Mouse (Mus musculus): Measurements from ENCODE around the gene Styxl1.

The Styxl1 gene

DNA sequence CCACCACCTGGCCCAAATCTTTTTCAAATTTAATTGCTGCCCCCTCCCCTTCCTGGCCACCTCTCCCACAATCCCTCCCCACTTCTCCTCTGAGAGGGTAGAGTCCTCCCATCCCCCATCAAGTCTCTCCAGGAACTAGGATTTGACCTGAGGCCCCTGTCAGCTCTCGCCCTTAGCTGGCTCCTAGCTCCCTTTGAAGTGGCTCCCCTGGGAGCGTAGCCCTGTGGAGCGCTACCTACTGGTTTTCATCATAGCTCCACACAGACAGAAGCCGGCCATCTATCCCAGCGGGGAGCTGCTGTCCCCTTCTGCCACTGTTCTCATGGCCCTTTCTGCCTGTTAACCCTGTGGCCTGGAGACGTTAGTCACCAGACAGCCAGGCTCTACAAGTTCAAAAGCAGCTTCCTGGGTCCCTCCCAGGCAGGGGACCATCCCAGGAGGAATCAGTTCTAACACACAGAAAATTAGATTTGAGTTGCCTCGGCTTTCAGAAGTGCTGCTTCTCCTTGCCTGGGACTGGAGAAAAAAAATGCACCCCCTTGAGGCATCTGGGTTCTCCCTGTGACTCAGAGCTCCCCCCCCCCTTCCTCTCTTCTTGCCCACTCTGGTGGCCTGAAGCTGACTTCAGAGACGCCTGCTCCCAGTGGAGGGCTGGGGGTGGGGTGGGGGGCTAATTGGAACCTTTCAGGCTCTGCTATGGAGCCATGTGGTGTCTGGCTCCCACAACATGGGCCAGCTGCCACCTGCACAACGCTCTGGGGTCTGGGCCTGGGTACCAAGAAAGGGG is 53.5 kb downstream of the Styxl1 start:
- CTCF ChIA-PET: interaction anchor here (0.5 to 2.8 kb wide), 21 partner anchors 9 to 690 kb away, joined by 3 to 11 read pairs (median 3); partner anchors contain the start of gene Srrm3 (in 1 of the 4)

GRCm38 (mm10) chr5:135723165-135723751 is 54.9 kb downstream of the Styxl1 start:
- ChIA-PET POLR2A (interaction anchor here in 3 of 4 experiments (0.8 to 5.2 kb wide), 15 partner anchors 8 to 1313 kb away, joined by 3 to 43 read pairs (median 5); partner anchors contain the start of genes Mdh2 (in 2 of the 3), Styxl1 (in 2 of the 3) and Tmem120a (in 1 of the 3)), CTCF (interaction anchor here in 3 of 4 experiments (0.8 to 2.8 kb wide), 5 partner anchors 14 to 132 kb away, joined by 3 to 11 read pairs (median 3); no protein-coding TSS in a partner anchor)

More for the DNA sequence above, 53.5 kb downstream of the Styxl1 start:
- POLR2A ChIA-PET: interaction anchor here (0.5 to 5.2 kb wide), 30 partner anchors 9 to 1071 kb away, joined by 3 to 43 read pairs (median 6); partner anchors contain the start of genes Tmem120a (in 3 of the 4), Mdh2 (in 1 of the 4) and Styxl1 (in 1 of the 4)

DNA sequence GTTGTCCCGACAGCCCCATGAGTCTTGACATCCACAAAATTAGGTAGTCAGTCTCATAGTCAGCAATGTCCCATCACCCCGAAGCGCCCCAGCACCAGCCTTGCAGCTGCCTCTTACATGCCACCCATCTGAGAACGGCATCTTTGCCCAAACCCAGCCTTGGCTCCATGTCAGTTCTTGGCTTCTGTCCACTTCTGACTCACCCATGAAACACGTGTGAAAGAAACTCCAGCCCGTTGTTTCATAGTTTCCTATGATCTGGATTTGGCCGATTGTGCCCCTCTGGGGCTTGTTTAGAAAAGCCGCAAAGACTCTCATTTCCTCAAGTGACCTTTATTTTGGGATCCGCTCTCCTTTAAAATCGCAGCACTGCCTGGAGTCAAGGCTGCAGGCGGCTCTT is 56.1 kb downstream of the Styxl1 start:
- ChIA-PET POLR2A (interaction anchor here in 3 of 4 experiments (0.6 to 5.2 kb wide), 4 partner anchors 9 to 78 kb away, joined by 3 to 43 read pairs (median 4); partner anchors contain the start of genes Mdh2 (in 1 of the 3) and Styxl1 (in 1 of the 3)), CTCF (interaction anchor here in 1 of 4 experiments (0.6 kb wide), 1 partner anchor 464 kb away, joined by 3 read pairs; no protein-coding TSS in a partner anchor)

DNA sequence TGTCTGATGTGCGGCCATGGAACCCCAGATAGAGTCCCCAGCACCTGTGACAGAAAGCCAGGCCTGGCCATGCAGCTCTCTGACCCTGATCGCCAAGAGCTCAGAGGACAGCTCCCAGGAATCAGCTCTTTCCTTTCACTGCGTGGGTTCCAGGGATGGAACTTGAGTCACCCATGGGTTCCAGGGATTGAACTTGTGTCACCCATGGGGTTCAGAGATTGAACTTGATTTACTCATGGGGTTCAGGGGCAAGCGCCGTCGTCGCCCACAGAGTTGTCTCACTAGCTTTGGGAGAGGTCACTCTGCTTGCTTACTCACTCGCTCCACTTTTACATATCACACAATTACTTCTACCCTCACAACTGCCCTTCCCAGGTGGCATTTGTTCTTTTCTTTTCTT is 57.1 kb downstream of the Styxl1 start:
- CTCF ChIA-PET: interaction anchor here in 3 of 4 experiments (0.6 to 1.6 kb wide), 9 partner anchors 10 to 1138 kb away, joined by 3 to 6 read pairs (median 3); partner anchors contain the start of gene Tmem120a (in 1 of the 3)
- POLR2A ChIA-PET: interaction anchor here (0.5 to 1.7 kb wide), 15 partner anchors 9 to 1405 kb away, joined by 3 to 7 read pairs (median 4); partner anchors contain the start of genes Dtx2 (in 1 of the 4), Mdh2 (in 1 of the 4), Styxl1 (in 1 of the 4) and Tmem120a (in 1 of the 4)

- POLR2A ChIA-PET: interaction anchor here (0.6 to 1.7 kb wide), 12 partner anchors 8 to 1261 kb away, joined by 3 to 7 read pairs (median 4); partner anchors contain the start of genes Dtx2 (in 1 of the 4), Mdh2 (in 1 of the 4), Styxl1 (in 1 of the 4) and Tmem120a (in 1 of the 4)
- CTCF ChIA-PET: interaction anchor here in 3 of 4 experiments (0.6 to 1.6 kb wide), 7 partner anchors 13 to 426 kb away, joined by 3 to 6 read pairs (median 3); partner anchors contain the start of gene Tmem120a (in 1 of the 3)
These were observed 58.1 kb downstream of the Styxl1 start for GRCm38 (mm10) chr5:135720121-135720520.

DNA sequence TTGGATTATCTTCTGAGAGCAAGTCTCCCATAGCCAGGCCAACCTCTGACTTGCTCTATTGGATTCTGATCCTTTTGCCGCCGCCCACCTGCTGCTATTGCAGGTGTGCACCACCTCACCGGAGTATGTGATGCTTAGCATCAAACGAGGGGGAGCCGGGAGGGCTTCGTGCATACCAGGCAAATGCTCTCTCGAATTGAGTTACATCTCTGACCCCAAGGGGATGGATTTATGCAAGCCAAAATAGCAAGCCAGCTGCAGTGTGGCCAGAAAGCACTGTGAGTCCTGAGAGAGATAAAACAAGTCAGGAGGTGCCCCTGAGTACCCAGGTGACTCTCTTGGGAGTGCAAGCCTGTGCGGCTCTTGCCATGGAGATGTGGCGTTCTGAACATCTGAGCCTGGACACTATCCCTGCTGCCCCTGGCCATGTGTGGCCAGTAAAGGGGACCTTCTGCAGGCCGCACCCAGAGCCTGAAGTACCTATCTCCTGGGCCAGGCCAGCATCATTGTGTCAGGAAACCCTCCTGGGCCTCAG is 58.5 kb downstream of the Styxl1 start:
- POLR2A ChIA-PET: interaction anchor here in 1 of 4 experiments (1.4 kb wide), 1 partner anchor 25 kb away, joined by 3 read pairs; the partner anchor contains the start of gene Tmem120a
- CTCF ChIA-PET: interaction anchor here in 1 of 4 experiments (1.6 kb wide), 1 partner anchor 25 kb away, joined by 3 read pairs; the partner anchor contains the start of gene Tmem120a

DNA sequence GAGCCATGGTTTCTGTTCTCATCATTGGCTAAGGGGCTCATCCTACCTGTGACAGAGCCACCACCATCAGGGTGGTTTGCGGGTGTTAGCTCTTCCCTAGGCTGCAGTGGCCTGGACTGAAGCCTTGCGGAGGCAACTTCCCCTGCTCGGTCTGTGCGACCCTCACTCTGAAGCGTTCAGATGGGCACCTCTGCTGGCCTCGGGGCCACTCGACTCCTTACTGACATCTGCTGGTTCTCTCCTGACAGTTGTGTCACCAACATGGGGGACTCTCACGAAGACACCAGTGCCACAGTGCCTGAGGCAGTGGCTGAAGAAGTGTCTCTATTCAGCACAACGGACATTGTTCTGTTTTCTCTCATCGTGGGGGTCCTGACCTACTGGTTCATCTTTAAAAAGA is 62.6 kb downstream of the Styxl1 start:
- ChIA-PET POLR2A (interaction anchor here in 2 of 4 experiments (0.9 to 3.6 kb wide), 4 partner anchors 9 to 58 kb away, joined by 3 to 18 read pairs (median 4); no protein-coding TSS in a partner anchor), CTCF (interaction anchor here in 2 of 4 experiments (0.6 to 1.1 kb wide), 3 partner anchors 13 to 99 kb away, joined by 4 to 7 read pairs (median 6); no protein-coding TSS in a partner anchor)

DNA sequence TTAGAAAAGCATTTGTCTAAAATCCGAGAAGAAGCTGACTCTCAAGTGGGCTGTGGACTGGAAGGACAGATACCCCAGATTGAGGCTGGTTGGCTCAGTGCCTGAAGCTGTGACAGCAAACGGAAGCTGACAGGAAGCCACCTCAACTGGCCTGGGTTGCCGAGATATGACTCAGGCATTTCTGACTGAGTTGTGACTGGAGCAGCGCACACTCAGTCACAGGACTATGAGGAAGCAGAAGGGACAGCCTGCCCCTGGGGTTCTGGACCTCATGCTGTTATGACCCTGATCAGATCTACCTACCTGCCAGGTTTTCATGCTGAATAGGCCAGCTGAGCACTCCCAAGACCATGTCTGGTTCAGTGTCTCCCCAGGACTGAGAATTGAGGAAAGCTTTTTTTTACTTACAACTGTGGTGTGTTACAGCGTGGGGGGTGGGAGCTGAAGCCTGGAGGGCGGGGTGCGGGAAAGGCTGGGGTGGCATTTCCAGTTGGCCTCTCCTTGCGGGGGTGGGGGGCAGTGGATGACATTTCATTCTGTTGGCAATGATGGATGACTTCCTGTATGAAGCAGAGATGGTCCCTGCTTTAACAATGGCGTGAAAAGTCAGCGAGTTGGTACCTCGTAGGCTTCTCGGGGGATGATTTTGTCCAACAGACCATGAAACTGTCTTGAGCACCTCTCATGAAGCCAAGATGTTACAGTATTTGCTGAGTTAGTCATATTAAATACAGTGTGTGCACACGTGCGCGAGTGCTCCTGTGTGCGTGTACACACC is 64.6 kb downstream of the Styxl1 start:
- ChIA-PET CTCF (interaction anchor here in 1 of 4 experiments (1.0 kb wide), 1 partner anchor 37 kb away, joined by 5 read pairs; no protein-coding TSS in a partner anchor), POLR2A (interaction anchor here in 3 of 4 experiments (0.5 to 3.6 kb wide), 8 partner anchors 11 to 249 kb away, joined by 3 to 18 read pairs (median 5); no protein-coding TSS in a partner anchor)

DNA sequence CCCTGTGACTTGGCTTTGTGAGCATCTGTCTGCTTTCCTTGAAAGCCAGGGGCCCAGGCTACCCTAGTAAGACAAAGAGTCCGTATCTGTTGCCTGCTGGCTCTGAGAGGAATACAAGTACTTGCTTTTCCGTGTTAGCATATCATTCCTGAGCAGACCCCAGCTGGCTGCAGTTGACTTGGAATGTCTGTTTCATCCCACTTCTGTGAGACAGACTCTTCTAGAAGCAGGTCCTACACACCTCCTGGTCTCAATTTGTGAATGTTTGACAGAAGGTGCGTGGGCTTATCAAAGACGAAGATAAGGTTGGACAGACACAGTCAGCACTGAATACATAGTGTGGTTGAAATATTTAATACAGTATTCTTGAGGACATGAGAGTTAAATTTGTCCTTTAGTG is 65.4 kb downstream of the Styxl1 start:
- ChIA-PET CTCF (interaction anchor here in 1 of 4 experiments (0.5 kb wide), 1 partner anchor 311 kb away, joined by 5 read pairs; no protein-coding TSS in a partner anchor), POLR2A (interaction anchor here in 2 of 4 experiments (0.9 to 3.6 kb wide), 6 partner anchors 8 to 21 kb away, joined by 3 to 18 read pairs (median 4); no protein-coding TSS in a partner anchor)

DNA sequence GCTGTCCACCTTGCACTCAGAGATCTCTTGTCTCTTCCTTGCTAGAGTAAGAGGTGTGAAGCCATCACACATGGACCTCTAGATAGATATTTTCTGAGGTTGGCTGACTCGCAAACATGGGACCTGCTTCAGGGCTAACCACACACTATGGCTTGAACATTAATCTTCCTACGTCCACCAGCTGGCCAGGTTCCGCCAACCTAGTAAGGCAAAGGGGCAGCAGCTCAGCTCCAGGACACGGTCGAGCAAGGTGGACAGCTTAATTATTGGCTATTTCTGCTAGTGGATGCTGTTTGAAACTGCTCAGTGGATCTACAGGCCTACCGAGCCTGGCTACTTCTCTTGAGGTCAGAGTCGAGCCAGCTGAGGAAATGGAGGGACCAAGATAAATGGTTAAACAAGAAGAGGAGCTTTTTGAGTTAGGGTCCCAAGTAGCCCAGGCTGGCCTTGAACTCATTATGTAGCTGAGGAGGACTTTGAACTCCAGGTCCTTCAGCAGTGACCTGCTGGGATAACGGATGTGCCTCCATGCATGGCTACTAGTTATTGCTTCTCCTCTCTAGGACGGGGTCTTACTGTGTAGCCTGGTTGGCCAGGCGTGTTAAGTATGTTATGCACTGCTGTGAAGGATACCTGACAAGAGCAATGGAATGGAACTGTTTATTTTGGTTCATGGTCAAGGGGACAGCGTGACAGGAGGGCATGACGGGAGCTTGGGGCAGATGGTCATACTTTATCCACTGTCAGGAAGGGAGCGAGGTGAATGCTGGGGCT is 66.4 kb downstream of the Styxl1 start:
- CTCF ChIA-PET: interaction anchor here in 2 of 4 experiments (0.5 to 1.1 kb wide), 2 partner anchors 22 to 310 kb away, joined by 3 to 5 read pairs; no protein-coding TSS in a partner anchor
- POLR2A ChIA-PET: interaction anchor here in 3 of 4 experiments (0.5 to 2.2 kb wide), 6 partner anchors 9 to 216 kb away, joined by 3 to 6 read pairs (median 4); no protein-coding TSS in a partner anchor

GRCm38 (mm10) chr5:135710599-135711214 is 67.5 kb downstream of the Styxl1 start:
- ChIA-PET POLR2A (interaction anchor here in 3 of 4 experiments (0.6 to 1.9 kb wide), 6 partner anchors 10 to 1197 kb away, joined by 3 to 5 read pairs (median 4); no protein-coding TSS in a partner anchor), CTCF (interaction anchor here in 3 of 4 experiments (0.6 to 1.0 kb wide), 3 partner anchors 14 to 80 kb away, joined by 3 to 10 read pairs (median 3); no protein-coding TSS in a partner anchor)

GRCm38 (mm10) chr5:135709716-135710115 is 68.5 kb downstream of the Styxl1 start:
- CTCF ChIA-PET: interaction anchor here (0.7 to 2.0 kb wide), 5 partner anchors 14 to 79 kb away, joined by 3 to 12 read pairs (median 9); no protein-coding TSS in a partner anchor
- POLR2A ChIA-PET: interaction anchor here in 2 of 4 experiments (0.6 to 1.9 kb wide), 5 partner anchors 9 to 66 kb away, joined by 3 to 5 read pairs (median 3); no protein-coding TSS in a partner anchor

DNA sequence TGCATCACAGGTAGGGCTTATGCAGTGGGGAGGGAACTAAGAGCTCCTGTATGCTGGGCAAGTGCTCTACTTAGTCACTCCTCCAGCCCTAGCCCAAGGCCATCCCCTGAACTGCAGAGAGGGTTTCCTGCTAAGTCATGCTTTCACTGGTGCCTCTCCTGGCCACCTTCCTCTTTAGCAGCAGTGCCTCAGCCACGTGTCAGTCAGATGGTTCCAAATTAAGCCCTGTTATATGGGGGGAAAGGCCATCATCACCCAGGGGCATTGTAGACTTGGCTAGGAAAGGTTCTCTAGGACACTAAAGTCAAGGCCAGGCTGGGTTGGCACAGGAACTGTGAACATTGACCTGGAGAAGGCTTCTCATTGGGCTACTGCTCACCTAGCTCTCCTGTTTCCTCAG is 70.3 kb downstream of the Styxl1 start:
- POLR2A ChIA-PET: interaction anchor here in 3 of 4 experiments (0.6 to 2.9 kb wide), 12 partner anchors 13 to 589 kb away, joined by 3 to 14 read pairs (median 4); partner anchors contain the start of genes Mdh2 (in 2 of the 3), Styxl1 (in 2 of the 3) and Tmem120a (in 1 of the 3)

GRCm38 (mm10) chr5:135707039-135707438 is 71.1 kb downstream of the Styxl1 start:
- POLR2A ChIA-PET: interaction anchor here in 2 of 4 experiments (0.6 to 2.9 kb wide), 8 partner anchors 14 to 88 kb away, joined by 3 to 14 read pairs (median 3); no protein-coding TSS in a partner anchor
- CTCF ChIA-PET: interaction anchor here in 1 of 4 experiments (1.5 kb wide), 1 partner anchor 76 kb away, joined by 4 read pairs; no protein-coding TSS in a partner anchor

More for the DNA sequence above, 70.3 kb downstream of the Styxl1 start:
- CTCF ChIA-PET: interaction anchor here in 1 of 4 experiments (0.7 kb wide), 1 partner anchor 77 kb away, joined by 3 read pairs; no protein-coding TSS in a partner anchor

GRCm38 (mm10) chr5:135705383-135705782 is 72.8 kb downstream of the Styxl1 start:
- CTCF ChIA-PET: interaction anchor here in 2 of 4 experiments (0.5 to 1.5 kb wide), 2 partner anchors 74 to 1093 kb away, joined by 4 read pairs; no protein-coding TSS in a partner anchor
- POLR2A ChIA-PET: interaction anchor here in 2 of 4 experiments (0.6 to 1.2 kb wide), 3 partner anchors 12 to 87 kb away, joined by 3 to 4 read pairs (median 4); no protein-coding TSS in a partner anchor

Data from embryonic stem cell, embryonic (primary cell).